Mouse (Mus musculus) left cerebral cortex, postnatal 4 days (tissue): Measurements from ENCODE around the gene Slc8a3. TPM values are rescaled to one million over a fixed set of nuclear protein-coding genes. Genes with fewer than 3 reads are reported as not detected.

ENCODE experiments used
- DNase-seq: peaks from one replicate; pipeline ENCODE4 v3.0.0-alpha.2; 2022
- intact Hi-C: fragments of 180-260 bp; cut with DNase I; formaldehyde crosslinking; loops from one replicate; pipeline ENCODE4 v1.15.1; 2025
- total RNA-seq, 2 experiments: library from RNA; stranded (reverse); gene quantifications; 2 replicates each; pipeline ENCODE4 v1.2.3; 2021

Gene Slc8a3
- total RNA-seq, 2 experiments from 2014 or later = 28.8 to 35.6 TPM

- no peak for DNase-seq
- intact Hi-C loops = no loop called here
Measured at GRCm38 (mm10) chr12:81186668-81187067, 146.3 kb downstream of the Slc8a3 start.

- intact Hi-C loops = no loop called here
- no peak for DNase-seq
Measured at GRCm38 (mm10) chr12:81186081-81186480, 146.9 kb downstream of the Slc8a3 start.

- intact Hi-C loops = loop anchor here (5.0 kb wide), 1 partner anchor 203 kb away; no protein-coding TSS in a partner anchor
- no peak for DNase-seq
Measured at GRCm38 (mm10) chr12:81184967-81185366, 148.0 kb downstream of the Slc8a3 start.

- DNase-seq = peak; percentile 71
- intact Hi-C loops = loop anchor here (5.0 kb wide), 1 partner anchor 200 kb away; no protein-coding TSS in a partner anchor
Measured at GRCm38 (mm10) chr12:81182073-81182472, 150.9 kb downstream of the Slc8a3 start.

GRCm38 (mm10) chr12:81175252-81175651, 157.7 kb downstream of the Slc8a3 start:
- DNase-seq = no peak
- intact Hi-C loops = no loop called here

- DNase-seq = no peak
- intact Hi-C loops = no loop called here
Measured at GRCm38 (mm10) chr12:81173893-81174292, 159.1 kb downstream of the Slc8a3 start.

GRCm38 (mm10) chr12:81173011-81173410, 160.0 kb downstream of the Slc8a3 start:
- intact Hi-C loops = no loop called here

GRCm38 (mm10) chr12:81170076-81170475, 162.9 kb downstream of the Slc8a3 start:
- intact Hi-C loops = no loop called here
- no peak for DNase-seq

More at GRCm38 (mm10) chr12:81173011-81173410, 160.0 kb downstream of the Slc8a3 start:
- DNase-seq = no peak

- intact Hi-C loops = no loop called here
- no peak for DNase-seq
Measured at GRCm38 (mm10) chr12:81168494-81168893, 164.5 kb downstream of the Slc8a3 start.

GRCm38 (mm10) chr12:81168031-81168430, 164.9 kb downstream of the Slc8a3 start:
- no peak for DNase-seq
- intact Hi-C loops = no loop called here

- no peak for DNase-seq
- intact Hi-C loops = no loop called here
Measured at GRCm38 (mm10) chr12:81167142-81167541, 165.8 kb downstream of the Slc8a3 start.

- intact Hi-C loops = no loop called here
- no peak for DNase-seq
Measured at GRCm38 (mm10) chr12:81166615-81167014, 166.4 kb downstream of the Slc8a3 start.

- intact Hi-C loops = no loop called here
- DNase-seq = no peak
Measured at GRCm38 (mm10) chr12:81166092-81166491, 166.9 kb downstream of the Slc8a3 start.

GRCm38 (mm10) chr12:81163566-81163965, 169.4 kb downstream of the Slc8a3 start:
- intact Hi-C loops = no loop called here
- DNase-seq = no peak

- no peak for DNase-seq
- intact Hi-C loops = no loop called here
Measured at GRCm38 (mm10) chr12:81163131-81163530, 169.8 kb downstream of the Slc8a3 start.

GRCm38 (mm10) chr12:81161282-81161681, 171.7 kb downstream of the Slc8a3 start:
- intact Hi-C loops = no loop called here
- DNase-seq = no peak

GRCm38 (mm10) chr12:81160831-81161230, 172.1 kb downstream of the Slc8a3 start:
- intact Hi-C loops = no loop called here
- peak; percentile 52 for DNase-seq

- intact Hi-C loops = no loop called here
- DNase-seq = no peak
Measured at GRCm38 (mm10) chr12:81160425-81160824, 172.6 kb downstream of the Slc8a3 start.

GRCm38 (mm10) chr12:81159947-81160346, 173.0 kb downstream of the Slc8a3 start:
- DNase-seq = no peak
- intact Hi-C loops = no loop called here

GRCm38 (mm10) chr12:81156841-81157240, 176.1 kb downstream of the Slc8a3 start:
- no peak for DNase-seq
- intact Hi-C loops = no loop called here

GRCm38 (mm10) chr12:81155675-81156074, 177.3 kb downstream of the Slc8a3 start:
- no peak for DNase-seq
- intact Hi-C loops = no loop called here

GRCm38 (mm10) chr12:81152082-81152481, 180.9 kb downstream of the Slc8a3 start:
- intact Hi-C loops = no loop called here
- DNase-seq = no peak

- intact Hi-C loops = no loop called here
- no peak for DNase-seq
Measured at GRCm38 (mm10) chr12:81150917-81151316, 182.1 kb downstream of the Slc8a3 start.
